Mouse (Mus musculus): ENCODE results near the gene Ube2v1. TPM values are rescaled to one million over a fixed set of nuclear protein-coding genes. Genes with fewer than 3 reads are reported as not detected.

Gene Ube2v1
- total RNA-seq, 1 experiment from 2014 or later, result 55.2 TPM

DNA sequence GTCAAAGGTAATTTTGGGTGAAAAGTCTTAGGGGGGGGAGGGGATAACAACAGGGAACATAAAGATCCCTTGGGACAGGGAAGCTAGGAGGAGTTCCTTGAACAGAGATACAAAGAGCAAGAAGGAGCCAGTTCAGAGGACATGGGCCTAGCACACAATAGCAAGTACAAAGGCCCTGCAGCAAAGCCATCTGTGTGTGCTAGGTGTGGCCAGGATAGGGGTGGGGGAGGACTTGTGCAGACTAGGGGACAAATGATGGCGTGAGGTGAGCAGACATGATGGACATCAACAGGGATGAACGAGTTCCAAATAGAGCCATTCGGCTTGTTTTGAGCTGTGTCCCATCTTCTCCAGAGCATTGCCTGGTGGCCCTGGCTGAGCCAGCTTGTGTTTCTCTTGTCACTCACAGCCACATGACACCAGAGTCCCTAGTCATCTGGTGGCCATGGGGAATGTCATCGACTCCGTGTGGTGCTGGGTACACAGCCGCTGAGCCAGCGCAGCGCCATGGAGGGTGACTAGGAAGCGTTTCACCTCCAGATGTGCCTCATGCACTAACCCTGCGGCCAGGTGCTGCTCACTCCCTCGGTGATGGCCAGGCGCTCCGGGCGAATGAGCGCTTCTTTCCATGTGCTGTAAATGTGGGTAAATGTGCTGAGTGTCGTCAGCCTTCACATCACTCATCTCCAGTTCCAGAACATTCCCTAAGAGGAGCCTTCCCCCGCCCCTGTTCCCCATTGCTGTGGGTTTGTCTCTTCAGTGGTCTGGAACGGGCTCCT lies 60.3 kb downstream of the Ube2v1 start:
- no peak for ATAC-seq (ENCODE audit: extremely low read depth, insufficient number of reproducible peaks, low FRiP score, poor library complexity, severe bottlenecking)

DNA sequence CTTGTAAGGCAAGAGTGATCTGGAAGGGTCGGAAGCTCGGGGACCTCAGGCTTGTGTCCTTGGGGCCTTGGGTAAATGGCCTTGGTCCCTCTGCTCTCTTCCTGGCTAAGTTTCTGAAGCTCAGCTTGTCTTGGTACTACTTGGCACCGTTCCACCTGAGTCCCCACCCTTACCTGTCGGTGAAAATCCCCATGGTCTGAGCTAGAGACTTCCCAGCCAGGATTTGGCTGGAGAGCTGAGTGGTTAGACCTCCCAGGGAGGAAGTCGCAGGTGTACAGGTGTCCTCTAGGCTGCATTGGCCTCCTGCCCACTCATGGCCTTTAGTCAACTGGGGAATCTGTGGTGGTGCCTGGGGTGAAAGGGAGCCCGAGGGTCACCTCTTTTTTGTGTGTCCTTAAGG lies 61.1 kb downstream of the Ube2v1 start:
- no peak for ATAC-seq (ENCODE audit: extremely low read depth, insufficient number of reproducible peaks, low FRiP score, poor library complexity, severe bottlenecking)

DNA sequence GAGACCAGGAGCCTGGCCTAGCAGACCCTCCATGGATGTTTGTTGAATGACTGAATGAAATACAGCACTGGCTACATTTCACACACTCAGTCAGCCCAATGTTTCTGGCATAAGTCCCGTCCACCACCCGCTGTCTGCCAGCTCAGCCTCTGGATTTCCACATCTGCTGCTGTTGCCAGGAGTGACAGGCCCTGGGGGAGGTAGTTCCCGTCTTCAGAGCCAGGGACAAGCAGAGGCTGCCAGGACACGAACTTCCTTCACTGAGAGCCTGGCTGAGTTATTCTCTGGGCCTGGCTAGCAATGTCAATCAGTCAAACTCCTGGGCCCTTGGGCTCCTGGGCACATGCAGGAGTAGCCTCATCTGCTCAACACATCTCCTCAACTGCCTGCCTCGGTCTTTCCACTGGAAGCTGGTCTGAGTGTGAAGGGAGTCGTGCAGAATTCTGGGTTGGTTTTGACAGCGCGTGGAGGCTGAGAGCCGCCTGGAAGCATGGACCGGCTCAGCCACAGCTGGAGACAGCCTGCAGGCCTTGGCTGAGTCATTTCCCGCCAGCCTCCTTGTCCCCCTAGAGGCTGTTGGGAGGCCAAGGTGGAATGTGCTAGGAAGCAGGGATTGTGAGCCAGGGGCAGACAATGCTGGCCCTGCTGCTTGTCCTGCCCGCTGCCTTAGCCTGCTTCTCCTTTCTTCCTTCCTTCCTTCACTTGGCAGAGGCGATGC lies 61.8 kb downstream of the Ube2v1 start:
- no peak for ATAC-seq (ENCODE audit: extremely low read depth, insufficient number of reproducible peaks, low FRiP score, poor library complexity, severe bottlenecking)

DNA sequence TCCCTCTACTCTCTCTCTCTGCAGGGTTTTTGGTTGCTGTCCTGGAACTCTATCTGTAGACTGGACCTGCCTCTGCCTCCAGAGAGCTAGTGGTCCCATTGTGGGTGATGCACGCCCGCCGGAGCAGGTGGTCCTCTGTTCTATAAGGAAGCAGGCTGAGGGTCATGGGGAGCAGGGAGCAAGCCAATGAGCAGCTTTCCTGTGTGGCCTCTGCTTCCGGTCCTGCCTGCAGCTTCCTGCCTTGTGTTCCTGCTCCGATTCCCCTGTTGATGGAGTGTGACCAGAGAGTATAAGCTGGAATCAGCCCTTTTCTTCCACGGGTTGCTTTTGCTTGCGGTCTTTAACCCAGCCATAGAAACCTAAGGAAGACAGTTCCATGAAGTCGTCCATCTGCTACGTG lies 63.8 kb downstream of the Ube2v1 start:
- no peak for ATAC-seq (ENCODE audit: extremely low read depth, insufficient number of reproducible peaks, low FRiP score, poor library complexity, severe bottlenecking)

DNA sequence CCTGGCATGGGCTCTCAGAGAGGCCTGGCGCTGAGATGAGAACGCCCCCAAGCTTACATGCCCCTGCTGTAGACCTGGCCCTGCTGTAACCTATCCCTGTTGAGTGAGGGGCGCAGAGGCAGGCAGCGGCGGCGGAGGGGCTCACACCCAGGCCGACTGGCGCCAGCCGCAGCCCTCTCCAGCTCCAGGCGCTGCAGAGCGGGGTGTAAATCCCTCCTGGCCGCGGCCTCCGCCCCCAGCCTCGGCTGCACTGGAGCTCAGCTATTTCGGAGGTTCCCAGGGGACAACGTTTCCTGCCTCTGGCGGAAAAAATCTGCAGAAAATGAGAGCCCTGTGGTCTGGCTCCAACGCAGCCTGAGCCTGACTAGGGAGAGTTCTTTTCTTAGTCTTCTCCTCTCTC lies 66.2 kb downstream of the Ube2v1 start:
- no peak for ATAC-seq (ENCODE audit: extremely low read depth, insufficient number of reproducible peaks, low FRiP score, poor library complexity, severe bottlenecking)

DNA sequence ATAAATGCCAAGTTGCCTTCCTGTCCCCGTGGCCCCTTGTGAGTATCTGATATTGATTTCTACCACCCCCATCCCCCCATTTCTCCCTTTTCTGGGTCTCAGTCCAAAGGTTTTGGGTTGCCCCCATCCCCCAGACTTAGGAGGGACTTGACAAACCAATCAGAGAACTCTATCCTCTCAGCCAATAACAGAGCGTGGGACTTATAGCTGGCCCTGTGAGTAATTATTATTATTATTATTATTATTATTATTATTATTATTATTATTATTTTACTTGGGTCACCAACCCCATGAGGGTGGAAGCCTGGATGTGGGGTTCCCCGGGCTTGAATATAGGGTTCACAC lies 66.6 kb downstream of the Ube2v1 start:
- no peak for ATAC-seq (ENCODE audit: extremely low read depth, insufficient number of reproducible peaks, low FRiP score, poor library complexity, severe bottlenecking)

DNA sequence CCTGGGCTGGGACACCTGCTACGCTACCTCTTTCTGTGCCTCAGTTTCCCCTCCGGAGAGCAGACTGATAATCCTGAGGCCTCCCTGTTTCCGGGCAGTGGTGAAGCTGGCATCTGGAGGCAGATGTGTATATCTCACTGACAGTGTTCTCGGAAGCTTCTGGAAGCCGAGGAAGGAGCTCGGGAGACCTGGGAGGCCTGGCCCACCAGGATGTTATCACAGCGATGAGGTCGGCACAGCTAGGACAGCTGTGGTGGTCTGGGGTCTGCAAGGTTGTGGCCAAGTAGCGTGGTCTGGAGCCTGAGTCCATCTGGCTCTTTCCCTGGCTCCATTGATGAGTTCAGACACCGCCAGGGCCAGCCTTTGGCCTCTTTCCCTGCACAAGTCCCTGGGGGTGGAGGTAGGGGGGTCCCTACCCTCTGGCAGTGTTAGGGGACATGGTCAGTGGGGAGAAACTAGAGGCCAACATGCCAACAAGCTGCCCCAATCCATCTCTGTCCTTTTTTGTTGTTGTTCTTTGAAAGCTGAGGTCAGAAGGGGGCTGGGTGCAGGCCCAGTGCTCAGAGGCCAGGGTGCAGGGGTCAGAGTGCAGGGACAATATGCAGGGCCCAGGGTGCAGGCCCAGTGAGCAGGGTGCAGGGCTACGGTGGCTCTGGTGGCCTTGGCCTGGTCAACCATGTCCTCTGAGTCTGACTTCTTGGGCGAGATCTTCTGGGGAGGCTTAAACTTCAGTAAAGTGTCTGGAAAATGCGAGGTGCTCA lies 67.2 kb downstream of the Ube2v1 start:
- ATAC-seq (ENCODE audit: extremely low read depth, insufficient number of reproducible peaks, low FRiP score, poor library complexity, severe bottlenecking), result no peak

DNA sequence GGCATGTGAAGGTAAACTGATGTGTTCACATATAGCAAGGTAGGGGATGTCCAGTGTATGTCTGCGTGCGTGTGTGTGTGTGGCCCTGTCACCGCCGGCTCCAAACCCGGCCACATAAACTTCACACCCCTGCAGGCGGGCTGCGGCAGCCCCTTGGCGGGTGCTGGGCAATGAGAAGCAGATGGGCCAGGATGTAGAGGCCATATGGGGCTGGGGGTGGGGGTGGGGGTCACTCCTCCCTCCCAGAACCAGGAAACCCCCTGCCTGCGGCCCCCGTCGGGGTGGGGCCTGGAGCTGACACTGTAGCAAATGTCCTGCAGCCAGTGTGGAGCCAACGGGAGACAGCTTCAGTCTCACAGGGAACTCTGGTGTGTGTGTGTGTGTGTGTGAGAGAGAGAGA lies 68.2 kb downstream of the Ube2v1 start:
- ATAC-seq (ENCODE audit: extremely low read depth, insufficient number of reproducible peaks, low FRiP score, poor library complexity, severe bottlenecking), result no peak

DNA sequence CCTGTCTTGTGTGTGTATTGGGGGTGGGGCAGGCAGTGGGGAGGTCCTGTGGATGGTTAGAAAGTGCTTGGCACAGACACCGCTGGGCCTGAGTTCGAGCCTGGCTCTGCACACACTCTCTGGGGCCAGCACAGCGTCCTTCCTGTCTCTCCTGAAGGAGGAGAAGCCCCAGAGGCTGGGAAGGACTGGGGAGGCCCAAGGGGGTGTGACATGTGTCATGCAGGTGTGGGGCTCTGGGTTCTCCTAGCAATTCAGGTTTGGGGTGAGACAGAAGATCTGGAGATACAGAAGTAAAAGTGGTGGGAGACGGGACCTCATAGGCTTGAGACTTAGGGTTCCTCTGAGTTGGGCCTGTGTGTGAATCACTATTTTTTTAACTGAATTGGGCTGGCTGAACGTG lies 68.9 kb downstream of the Ube2v1 start:
- ATAC-seq (ENCODE audit: extremely low read depth, insufficient number of reproducible peaks, low FRiP score, poor library complexity, severe bottlenecking), result no peak

DNA sequence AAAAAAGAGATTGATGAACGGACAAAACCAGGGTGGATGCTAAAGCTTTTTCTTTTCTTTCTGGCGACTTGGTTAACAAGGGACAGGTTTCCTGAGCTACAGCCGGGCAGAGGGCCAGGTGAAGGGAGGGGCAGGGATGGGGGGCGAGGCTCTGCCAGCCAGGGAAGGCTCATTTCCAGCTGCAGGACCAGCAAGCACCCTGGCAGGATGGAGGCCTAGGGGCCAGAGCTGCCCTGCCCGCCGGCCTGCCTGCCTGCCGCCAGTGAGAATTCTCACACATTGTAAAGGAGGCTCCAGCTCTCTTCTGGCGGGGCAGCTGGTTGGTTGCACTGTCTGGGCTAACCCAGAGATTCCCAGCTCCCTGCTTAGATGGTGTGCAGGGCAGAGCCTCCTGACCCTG lies 69.8 kb downstream of the Ube2v1 start:
- no peak for ATAC-seq (ENCODE audit: extremely low read depth, insufficient number of reproducible peaks, low FRiP score, poor library complexity, severe bottlenecking)

DNA sequence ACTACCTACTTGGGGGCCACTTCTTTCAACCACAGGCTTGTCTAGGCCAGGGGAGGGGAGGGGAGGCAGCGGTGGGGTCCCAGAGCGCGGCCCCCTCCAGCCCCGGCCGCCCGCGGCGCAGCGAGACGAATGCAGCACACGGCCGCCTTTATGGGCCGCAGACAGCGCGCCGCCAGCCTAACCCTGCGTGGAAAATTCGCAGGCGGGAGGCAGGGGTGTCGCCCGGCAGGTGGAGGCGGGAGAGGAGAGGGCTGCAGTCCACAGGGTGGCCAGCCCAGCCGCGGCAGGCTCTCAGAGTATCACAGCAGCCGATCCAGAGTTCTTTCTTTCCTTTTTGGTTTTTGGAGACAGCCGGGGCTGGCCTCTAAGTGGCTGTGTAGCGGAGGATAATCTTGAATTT lies 72.5 kb downstream of the Ube2v1 start:
- no peak for ATAC-seq (ENCODE audit: extremely low read depth, insufficient number of reproducible peaks, low FRiP score, poor library complexity, severe bottlenecking)

Other genes starting within 250 kb of the Ube2v1 start
- gene Slc9a8, start 210.4 kb downstream of the Ube2v1 start, total RNA-seq (2017), result 43.5 and 52.9 TPM in 2 replicates
- gene Rnf114, start 139.4 kb downstream of the Ube2v1 start, total RNA-seq (2017), result 86.2 and 103 TPM in 2 replicates
- 9.5 and 9.7 TPM in 2 replicates for gene Spata2, start 139.2 kb downstream of the Ube2v1 start, total RNA-seq (2017)
- 2.9 and 3.1 TPM in 2 replicates for gene Snai1, start 93.9 kb downstream of the Ube2v1 start, total RNA-seq (2017)
- gene Gm20431, start 29.4 kb upstream of the Ube2v1 start, total RNA-seq (2017), result not detected in 2 replicates
- 160 and 183 TPM in 2 replicates for gene Cebpb, start 56.8 kb upstream of the Ube2v1 start, total RNA-seq (2017)
- gene Tmem189, start 57.7 kb upstream of the Ube2v1 start, total RNA-seq (2017), result 76.0 and 90.2 TPM in 2 replicates

All from neutrophil, adult 5-6 weeks (primary cell).